Mouse (Mus musculus) heart, adult 2 months (tissue): ENCODE data around the gene Psmd9.

Experiments
- CTCF ChIP-seq: fragments of 200-600 bp; IDR thresholded peaks from 2 replicates; pipeline ENCODE4 v1.8.1; 2022; ENCODE audit warnings: antibody characterized with exemption, mild to moderate bottlenecking, moderate library complexity
- POLR2A ChIP-seq: fragments of 200-500 bp; IDR thresholded peaks from 2 replicates; pipeline ENCODE4 v1.6.1; 2011; ENCODE audit warnings: mild to moderate bottlenecking, low read depth, low read length, control low read depth; ENCODE audit not compliant: insufficient read depth

DNA sequence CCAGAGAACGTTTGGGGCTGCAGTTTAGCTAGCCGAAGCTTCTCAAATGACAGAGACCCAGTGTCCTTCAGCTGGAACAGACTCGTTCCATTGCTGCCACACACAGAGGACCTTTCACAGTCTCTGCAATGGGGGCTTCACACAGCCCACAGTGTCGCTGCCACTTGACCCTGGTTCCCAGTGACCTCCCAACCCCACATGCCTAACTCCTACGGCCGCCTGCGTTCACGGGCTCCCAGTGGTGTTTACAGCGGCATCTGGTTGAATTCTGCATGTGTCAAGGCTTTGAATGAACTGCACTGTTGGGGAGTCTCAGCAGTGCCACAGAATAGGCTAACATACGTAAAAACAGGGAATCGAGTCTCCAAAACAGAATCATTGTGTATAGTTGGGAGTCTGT is 101.7 kb downstream of the Psmd9 start:
- TF ChIP-seq CTCF, result no peak
- TF ChIP-seq POLR2A, result no peak
